Mouse (Mus musculus) neural tube, embryonic 14.5 days (tissue): ENCODE results near the gene Aebp2. TPM values are rescaled to one million over a fixed set of nuclear protein-coding genes. Genes with fewer than 3 reads are reported as not detected.

Experiments
- ATAC-seq: fragments of 200-750 bp; cut with Nextera tagmentation; 2 replicates; pipeline ENCODE4 v1.8.0; 2017; ENCODE audit warnings: low read depth, mild to moderate bottlenecking, moderate TSS enrichment, moderate library complexity
- H3K27ac ChIP-seq: fragments of 300-500 bp; sonication (generic); 2 replicates; pipeline ENCODE4 v1.5.1; 2014; ENCODE audit warnings: low read depth, mild to moderate bottlenecking, control low read depth, low read length, moderate library complexity, mixed read lengths
- H3K27me3 ChIP-seq: fragments of 300-500 bp; sonication (generic); 2 replicates; pipeline ENCODE4 v1.6.1; 2014; ENCODE audit warnings: low read length; ENCODE audit not compliant: control insufficient read depth, insufficient read depth
- H3K36me3 ChIP-seq: fragments of 300-500 bp; sonication (generic); 2 replicates; pipeline ENCODE4 v1.6.1; 2014; ENCODE audit warnings: low read length, mixed read lengths; ENCODE audit not compliant: control insufficient read depth, insufficient read depth
- H3K4me1 ChIP-seq: fragments of 300-500 bp; sonication (generic); 2 replicates; pipeline ENCODE4 v1.6.1; 2014; ENCODE audit warnings: low read length; ENCODE audit not compliant: control insufficient read depth, insufficient read depth
- H3K4me2 ChIP-seq: fragments of 300-500 bp; sonication (generic); 2 replicates; pipeline ENCODE4 v1.6.1; 2014; ENCODE audit warnings: mild to moderate bottlenecking, low read depth, low read length, control low read depth
- H3K4me3 ChIP-seq: fragments of 300-500 bp; sonication (generic); 2 replicates; pipeline ENCODE4 v1.5.1; 2014; ENCODE audit warnings: low read depth, low read length, control low read depth, mixed read lengths
- H3K9ac ChIP-seq: fragments of 300-500 bp; sonication (generic); replicated peaks from 2 replicates; pipeline ENCODE4 v1.6.1; 2014; ENCODE audit warnings: low read depth, mild to moderate bottlenecking, control low read depth, low read length, mixed read lengths
- H3K9me3 ChIP-seq: fragments of 300-500 bp; sonication (generic); 2 replicates; pipeline ENCODE4 v1.6.1; 2016; ENCODE audit warnings: low read length; ENCODE audit not compliant: control insufficient read depth
- WGBS: fragments of 180-500 bp; shearing (Covaris S2); extraction: QIAGEN DNeasy Blood & Tissue Kit; methylation state at CpG from one replicate; pipeline ENCODE4 v1.1.7; 2014; 5-methylcytosine and 5-hydroxymethylcytosine counted together
- polyA plus RNA-seq: library from polyadenylated mRNA; unstranded; fragments of >200 nt; fragmentation: Nextera tagmentation; extraction: Ambion mirVana; gene quantifications from 2 replicates; pipeline ENCODE4 v1.2.1, GENCODE M21; 2014

Gene Aebp2
- polyA plus RNA-seq, 1 experiment from 2014 or later, result 12.2 TPM

- no peak overlapping the region for H3K27ac ChIP-seq
- no peak overlapping the region for H3K4me2 ChIP-seq
- no peaks in the 10 kb centered on the region for H3K36me3 ChIP-seq
- WGBS, result 89% methylated on average over 3 of the region's 3 CpGs
- H3K27me3 ChIP-seq, result no peaks in the 10 kb centered on the region
- no peak overlapping the region for H3K9ac ChIP-seq
- H3K9me3 ChIP-seq, result no peaks in the 10 kb centered on the region
- no peak overlapping the region for H3K4me3 ChIP-seq
- H3K4me1 ChIP-seq, result no peaks in the 10 kb centered on the region
- no peak for ATAC-seq
Measured at GRCm38 (mm10) chr6:140613822-140614221, 8.6 kb upstream of the Aebp2 start.

- Histone ChIP-seq H3K27ac (no peak overlapping the region), H3K9me3 (no peaks in the 10 kb centered on the region), H3K4me2 (no peak overlapping the region), H3K36me3 (no peaks in the 10 kb centered on the region), H3K27me3 (no peaks in the 10 kb centered on the region), H3K4me3 (no peak overlapping the region), H3K4me1 (no peaks in the 10 kb centered on the region), H3K9ac (no peak overlapping the region)
- no peak for ATAC-seq
- WGBS, result 90% methylated on average over 11 of the region's 11 CpGs
Measured at GRCm38 (mm10) chr6:140614711-140615110, 7.8 kb upstream of the Aebp2 start.

DNA sequence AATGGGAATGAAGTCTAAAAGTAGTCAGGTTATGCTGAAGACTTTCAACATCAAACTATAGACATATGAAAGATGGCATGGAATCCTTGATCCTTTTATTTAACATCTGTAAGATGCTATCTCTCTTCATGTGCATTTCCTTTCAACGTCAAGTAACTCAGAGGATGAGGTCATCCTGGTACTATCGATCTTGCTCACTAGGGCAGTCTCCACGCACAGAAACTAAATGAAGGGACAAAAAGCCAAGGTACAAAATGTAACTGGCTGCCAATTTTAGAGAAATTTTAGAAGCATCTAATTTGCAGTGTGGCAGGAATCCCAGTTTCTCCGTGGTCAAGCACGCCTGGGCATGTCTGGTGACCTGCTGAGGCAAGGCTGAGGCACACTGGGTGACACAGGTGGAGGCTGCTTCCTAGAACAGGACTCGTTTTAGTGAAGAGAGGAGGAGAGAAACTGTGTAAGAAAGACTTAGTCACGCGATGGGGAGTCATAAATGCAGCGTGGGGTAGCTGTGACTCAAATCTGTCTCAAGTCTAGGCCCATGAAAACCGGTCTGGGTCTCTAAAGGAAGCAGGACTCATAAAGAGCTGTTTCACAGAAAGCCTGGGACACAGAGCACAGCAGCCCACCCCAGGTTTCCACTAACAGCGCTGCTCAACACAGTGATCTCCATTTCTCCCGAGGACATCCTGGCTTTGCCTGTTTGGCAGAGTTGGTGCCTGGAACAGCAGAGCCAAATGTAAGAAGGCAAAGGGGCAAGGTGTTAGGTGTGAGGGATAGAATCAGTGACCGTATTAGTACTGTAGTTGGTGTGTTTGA is 1.7 kb upstream of the Aebp2 start:
- Histone ChIP-seq H3K4me3 (no peak overlapping the region), H3K36me3 (no peaks in the 10 kb centered on the region), H3K9ac (no peak overlapping the region), H3K4me1 (peaks cover 5% of the 10 kb centered on the region), H3K9me3 (no peaks in the 10 kb centered on the region), H3K27ac (no peak overlapping the region), H3K27me3 (0 out of 2 replicates have a peak, but pooled peaks cover 2% of the 10 kb centered on the region), H3K4me2 (no peak overlapping the region)
- WGBS, result 66% methylated on average over 13 of the region's 13 CpGs
- no peak for ATAC-seq

- no peak overlapping the region for H3K4me2 ChIP-seq
- 98% methylated on average over 1 of the region's 1 CpGs for WGBS
- H3K27ac ChIP-seq, result no peak overlapping the region
- no peak overlapping the region for H3K9ac ChIP-seq
- no peaks in the 10 kb centered on the region for H3K36me3 ChIP-seq
- H3K4me1 ChIP-seq, result peaks cover 14% of the 10 kb centered on the region
- 0 out of 2 replicates have a peak, but pooled peaks cover 2% of the 10 kb centered on the region for H3K27me3 ChIP-seq
- H3K9me3 ChIP-seq, result no peaks in the 10 kb centered on the region
- no peak for ATAC-seq
- no peak overlapping the region for H3K4me3 ChIP-seq
Measured at GRCm38 (mm10) chr6:140621622-140622021, 841 bp upstream of the Aebp2 start.

- Histone ChIP-seq H3K4me1 (peaks cover 24% of the 10 kb centered on the region), H3K27ac (peak overlapping the region; percentile 96), H3K4me3 (peak overlapping the region; percentile 96), H3K36me3 (no peaks in the 10 kb centered on the region), H3K27me3 (0 out of 2 replicates have a peak, but pooled peaks cover 2% of the 10 kb centered on the region), H3K9ac (peak overlapping the region; percentile 95), H3K9me3 (no peaks in the 10 kb centered on the region), H3K4me2 (peak overlapping the region; percentile 63)
- ATAC-seq, result peak; percentile 93
- WGBS, result 1% methylated on average over 59 of the region's 117 CpGs
Measured at GRCm38 (mm10) chr6:140623226-140624095, 998 bp downstream of the Aebp2 start.

DNA sequence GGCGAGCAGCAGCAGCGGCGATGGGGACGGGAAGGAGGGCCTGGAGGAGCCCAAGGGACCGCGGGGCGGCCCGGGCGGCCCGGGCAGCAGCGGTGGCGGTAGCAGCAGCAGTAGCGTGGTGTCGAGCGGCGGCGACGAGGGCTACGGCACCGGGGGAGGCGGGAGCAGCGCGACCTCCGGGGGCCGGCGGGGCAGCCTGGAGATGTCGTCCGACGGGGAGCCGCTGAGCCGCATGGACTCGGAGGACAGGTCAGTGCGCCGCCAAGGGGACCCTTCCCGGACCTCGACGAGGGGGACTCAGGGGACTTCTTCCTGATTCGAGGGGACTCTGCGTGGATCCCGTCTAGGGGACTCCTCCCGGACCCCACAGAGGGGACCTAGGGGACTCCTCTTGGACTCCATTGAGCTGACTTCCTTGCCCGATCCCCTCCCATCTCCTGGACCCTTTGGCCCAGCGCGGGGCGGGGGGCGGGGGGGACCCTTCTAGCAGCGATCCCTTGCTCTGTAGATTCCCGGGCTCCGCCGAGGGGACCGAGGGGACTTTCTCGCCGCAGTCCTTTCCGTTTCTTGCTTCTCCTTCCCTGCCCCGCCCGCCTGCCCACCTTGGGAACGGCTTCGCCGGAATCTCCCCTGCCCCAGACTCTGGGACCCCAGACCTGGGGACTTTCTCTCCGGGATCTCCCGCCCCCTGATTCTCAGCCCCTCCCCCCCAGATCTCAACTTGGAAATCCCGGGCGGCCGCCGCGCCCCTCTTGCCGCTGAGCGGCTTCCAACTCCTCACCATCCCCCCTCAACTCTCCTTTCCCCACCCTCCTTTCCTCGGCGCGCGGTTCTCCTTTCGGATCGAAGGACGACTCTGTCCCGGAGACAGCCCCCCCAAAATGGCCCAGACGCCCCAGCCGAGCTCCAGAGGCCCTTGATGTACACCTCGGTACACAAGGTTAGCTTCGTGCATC is 1.9 kb downstream of the Aebp2 start:
- WGBS, result under 1% methylated on average over 52 of the region's 80 CpGs
- H3K27me3 ChIP-seq, result 0 out of 2 replicates have a peak, but pooled peaks cover 2% of the 10 kb centered on the region
- H3K9ac ChIP-seq, result peak overlapping the region; percentile 95
- peak overlapping the region; percentile 96 for H3K4me3 ChIP-seq
- peak overlapping the region; percentile 63 for H3K4me2 ChIP-seq
- H3K9me3 ChIP-seq, result no peaks in the 10 kb centered on the region
- H3K4me1 ChIP-seq, result peaks cover 27% of the 10 kb centered on the region
- no peaks in the 10 kb centered on the region for H3K36me3 ChIP-seq
- ATAC-seq, result peak; percentile 45
- H3K27ac ChIP-seq, result peak overlapping the region; percentile 96

GRCm38 (mm10) chr6:140629176-140629859 is 6.9 kb downstream of the Aebp2 start:
- no peaks in the 10 kb centered on the region for H3K9me3 ChIP-seq
- no peaks in the 10 kb centered on the region for H3K27me3 ChIP-seq
- H3K27ac ChIP-seq, result no peak overlapping the region
- H3K4me1 ChIP-seq, result peaks cover 27% of the 10 kb centered on the region
- H3K4me2 ChIP-seq, result no peak overlapping the region
- H3K4me3 ChIP-seq, result no peak overlapping the region
- 85% methylated on average over 4 of the region's 4 CpGs for whole genome bisulfite sequencing
- no peak overlapping the region for H3K9ac ChIP-seq
- H3K36me3 ChIP-seq, result no peaks in the 10 kb centered on the region
- no peak for ATAC-seq

- H3K9ac ChIP-seq, result no peak overlapping the region
- no peak for ATAC-seq
- 56% methylated on average over 4 of the region's 4 CpGs for WGBS
- H3K36me3 ChIP-seq, result no peaks in the 10 kb centered on the region
- peaks cover 26% of the 10 kb centered on the region for H3K4me1 ChIP-seq
- H3K9me3 ChIP-seq, result no peaks in the 10 kb centered on the region
- no peak overlapping the region for H3K4me3 ChIP-seq
- no peaks in the 10 kb centered on the region for H3K27me3 ChIP-seq
- H3K4me2 ChIP-seq, result no peak overlapping the region
- no peak overlapping the region for H3K27ac ChIP-seq
Measured at GRCm38 (mm10) chr6:140630306-140630705, 7.8 kb downstream of the Aebp2 start.
